1 mouse cellular context compared by ENCODE assay signal in the genomic region with DNA sequence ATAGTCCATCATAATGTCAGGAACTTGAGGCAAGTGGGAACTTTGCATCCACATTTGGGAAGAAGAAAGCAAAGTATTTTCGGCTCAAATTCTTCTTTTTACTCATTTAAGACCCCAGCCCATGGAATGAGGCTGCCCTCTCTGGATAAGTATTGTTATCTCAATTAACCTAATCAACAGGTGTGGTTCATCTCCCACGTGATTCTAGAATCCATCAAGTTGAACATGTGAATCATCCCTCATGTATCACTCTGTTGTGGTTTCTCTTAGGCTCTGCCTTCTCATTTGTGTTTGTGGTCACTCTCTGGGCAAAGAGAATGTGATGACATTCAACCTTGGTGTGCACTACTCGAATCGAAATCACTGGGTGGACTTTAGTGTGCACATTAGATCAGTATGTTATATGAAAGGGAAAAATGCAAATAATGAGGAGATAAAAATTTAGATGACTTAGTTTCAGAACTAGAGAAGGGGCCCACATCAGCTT.
TF ChIP-seq lines count a peak whose summit lies in the region.

No protein-coding gene starts in this region.

TF ChIP-seq in C2C12, 6 proteins besides CTCF, POLR2A, EP300 and RAD21 (continued from another document):
- TF ChIP-seq MAX (IDR thresholded peaks at IDR 0.05) = no peak
- TF ChIP-seq CEBPB (IDR thresholded peaks at IDR 0.05; ENCODE audit: low read depth) = no peak
